Mouse (Mus musculus) liver, embryonic 11.5 days (tissue): Measurements from ENCODE around the gene Krt31. TPM values are rescaled to one million over a fixed set of nuclear protein-coding genes. Genes with fewer than 3 reads are reported as not detected.

Experiments used
- ATAC-seq: fragments of 200-750 bp; cut with Nextera tagmentation; replicated peaks from 2 replicates; pipeline ENCODE4 v1.8.0; 2017; ENCODE audit warnings: moderate number of reproducible peaks, mild to moderate bottlenecking, moderate TSS enrichment, moderate library complexity; ENCODE audit not compliant: low FRiP score
- DNase-seq: peaks from one replicate; pipeline ENCODE4 v3.0.0-alpha.2; 2017; ENCODE audit warnings: low spot score
- H3K27ac ChIP-seq: fragments of 300-500 bp; sonication (generic); 2 replicates; pipeline ENCODE4 v1.5.1; 2014; ENCODE audit warnings: mild to moderate bottlenecking, low read depth, low read length, control low read depth
- H3K27me3 ChIP-seq: fragments of 300-500 bp; sonication (generic); replicated peaks from 2 replicates; pipeline ENCODE4 v1.6.1; 2014; ENCODE audit warnings: low read length, mixed read lengths; ENCODE audit not compliant: control insufficient read depth, insufficient read depth
- H3K36me3 ChIP-seq: fragments of 300-500 bp; sonication (generic); 2 replicates; pipeline ENCODE4 v1.6.1; 2014; ENCODE audit warnings: mild to moderate bottlenecking, low read length, moderate library complexity, mixed read lengths; ENCODE audit not compliant: control insufficient read depth, insufficient read depth
- H3K4me1 ChIP-seq: fragments of 300-500 bp; sonication (generic); replicated peaks from 2 replicates; pipeline ENCODE4 v1.6.1; 2014; ENCODE audit warnings: low read length, mixed read lengths; ENCODE audit not compliant: control insufficient read depth, insufficient read depth
- H3K4me2 ChIP-seq: fragments of 300-500 bp; sonication (generic); 2 replicates; pipeline ENCODE4 v1.6.1; 2014; ENCODE audit warnings: mild to moderate bottlenecking, control low read depth, moderate library complexity
- H3K4me3 ChIP-seq: fragments of 300-500 bp; sonication (generic); 2 replicates; pipeline ENCODE4 v1.5.1; 2014; ENCODE audit warnings: low read depth, low read length, control low read depth
- H3K9ac ChIP-seq: fragments of 300-500 bp; sonication (generic); 2 replicates; pipeline ENCODE4 v1.6.1; 2014; ENCODE audit warnings: low read depth, low read length, control low read depth
- H3K9me3 ChIP-seq: fragments of 300-500 bp; sonication (generic); 2 replicates; pipeline ENCODE4 v1.6.1; 2016; ENCODE audit warnings: low read length, inconsistent platforms, mixed read lengths; ENCODE audit not compliant: control insufficient read depth
- WGBS: fragments of 180-500 bp; shearing (Covaris S2); extraction: QIAGEN DNeasy Blood & Tissue Kit; methylation state at CpG from one replicate; pipeline ENCODE4 v1.1.7; 2014; 5-methylcytosine and 5-hydroxymethylcytosine counted together
- polyA plus RNA-seq: library from polyadenylated mRNA; unstranded; fragments of >200 nt; fragmentation: Nextera tagmentation; extraction: Ambion mirVana; gene quantifications from 2 replicates; pipeline ENCODE4 v1.2.1, GENCODE M21; 2014

Gene Krt31
- polyA plus RNA-seq = not detected in 2 replicates

DNA sequence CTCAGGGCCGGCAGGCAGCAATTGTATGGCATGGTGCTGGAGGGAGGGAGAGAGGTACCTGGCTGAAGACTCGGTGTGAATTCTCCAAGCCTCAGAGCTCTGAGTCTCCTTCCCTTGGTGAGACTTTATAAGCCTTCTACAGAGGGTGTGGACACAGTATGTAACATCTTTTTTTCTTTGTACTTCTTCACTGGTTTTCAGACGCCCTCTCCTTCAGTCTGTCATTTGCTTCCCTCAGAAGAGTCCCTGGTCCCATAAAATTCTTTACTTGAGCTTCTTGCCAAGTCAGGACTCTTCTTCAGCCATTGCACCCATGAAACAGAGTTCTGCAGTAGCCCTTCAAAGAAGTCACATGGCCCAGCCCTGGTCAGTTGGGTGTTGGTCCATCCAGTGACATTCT is at the start of gene Krt31:
Krt31 (minus strand) TSS at position 101 of the 400 bp plus-strand sequence.
- H3K4me3 ChIP-seq = no peak within 1 kb of the TSS

DNA sequence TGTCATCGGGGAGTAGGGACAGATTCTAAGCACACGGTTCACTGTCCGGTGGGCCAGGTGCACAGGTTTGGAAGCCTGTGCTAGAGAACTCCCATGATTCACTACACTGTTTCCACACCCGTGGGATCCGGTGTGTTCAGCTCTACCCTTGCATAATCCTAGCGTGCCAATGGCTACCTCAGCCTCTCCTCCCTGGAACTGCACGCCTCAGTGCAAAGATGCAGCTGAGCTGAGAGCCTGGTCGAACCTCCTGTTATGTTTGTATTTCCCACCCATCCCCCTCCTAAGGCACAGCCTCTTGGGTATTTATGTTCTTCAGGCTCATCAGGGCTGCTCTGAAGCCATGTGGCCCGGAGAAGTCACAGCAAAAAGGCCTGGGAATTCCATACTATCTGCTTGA is 47.5 kb upstream of the Krt31 start:
- 73% methylated on average over 9 of the region's 9 CpGs for WGBS
- ATAC-seq (no peak), DNase-seq (no peak)
- Histone ChIP-seq H3K4me1 (no peaks in the 10 kb centered on the region), H3K27me3 (no peaks in the 10 kb centered on the region), H3K9ac (no peak overlapping the region), H3K27ac (no peak overlapping the region), H3K4me2 (no peak overlapping the region), H3K4me3 (no peak overlapping the region), H3K9me3 (no peaks in the 10 kb centered on the region), H3K36me3 (no peaks in the 10 kb centered on the region)

More for the DNA sequence above, at the start of gene Krt31:
- Histone ChIP-seq H3K9ac (no peak within 1 kb of the TSS), H3K4me1 (no peaks in the 10 kb centered on the region), H3K4me2 (no peak within 1 kb of the TSS), H3K27me3 (no peaks in the 10 kb centered on the region), H3K36me3 (no peaks in the 10 kb centered on the region), H3K9me3 (no peaks in the 10 kb centered on the region), H3K27ac (no peak within 1 kb of the TSS)
- ATAC-seq (no peak), DNase-seq (no peak)
- 83% methylated on average over 3 of the region's 3 CpGs for WGBS

DNA sequence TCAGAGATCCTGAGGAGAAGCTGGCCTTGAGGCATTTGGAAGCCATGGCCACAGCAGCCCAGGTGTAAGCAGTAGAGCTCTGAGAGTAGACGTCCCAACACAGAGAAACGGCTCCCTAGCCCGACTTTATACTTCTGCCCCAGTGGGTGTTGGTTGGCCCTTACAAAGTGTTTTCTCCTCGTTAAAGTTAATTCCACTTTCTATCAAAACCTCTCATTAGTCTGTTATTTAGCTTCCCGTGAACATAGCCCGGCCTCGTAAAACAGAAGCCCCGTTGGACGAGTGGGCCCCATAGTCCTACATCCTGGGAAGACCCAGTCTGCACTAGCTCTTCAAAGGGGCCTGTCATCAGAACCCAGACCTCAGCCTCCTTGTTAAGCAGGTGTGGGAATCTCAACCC is 45.8 kb upstream of the Krt31 start, which contains the start of gene Krt35:
Krt35 (minus strand) TSS at position 101 of the 400 bp plus-strand sequence.
- Histone ChIP-seq H3K9ac (no peak within 1 kb of the TSS), H3K9me3 (no peaks in the 10 kb centered on the region), H3K4me3 (no peak within 1 kb of the TSS), H3K27me3 (no peaks in the 10 kb centered on the region), H3K27ac (no peak within 1 kb of the TSS), H3K4me2 (no peak within 1 kb of the TSS), H3K36me3 (no peaks in the 10 kb centered on the region), H3K4me1 (no peaks in the 10 kb centered on the region)
- WGBS = 83% methylated on average over 9 of the region's 9 CpGs
- ATAC-seq = no peak
- DNase-seq = no peak

DNA sequence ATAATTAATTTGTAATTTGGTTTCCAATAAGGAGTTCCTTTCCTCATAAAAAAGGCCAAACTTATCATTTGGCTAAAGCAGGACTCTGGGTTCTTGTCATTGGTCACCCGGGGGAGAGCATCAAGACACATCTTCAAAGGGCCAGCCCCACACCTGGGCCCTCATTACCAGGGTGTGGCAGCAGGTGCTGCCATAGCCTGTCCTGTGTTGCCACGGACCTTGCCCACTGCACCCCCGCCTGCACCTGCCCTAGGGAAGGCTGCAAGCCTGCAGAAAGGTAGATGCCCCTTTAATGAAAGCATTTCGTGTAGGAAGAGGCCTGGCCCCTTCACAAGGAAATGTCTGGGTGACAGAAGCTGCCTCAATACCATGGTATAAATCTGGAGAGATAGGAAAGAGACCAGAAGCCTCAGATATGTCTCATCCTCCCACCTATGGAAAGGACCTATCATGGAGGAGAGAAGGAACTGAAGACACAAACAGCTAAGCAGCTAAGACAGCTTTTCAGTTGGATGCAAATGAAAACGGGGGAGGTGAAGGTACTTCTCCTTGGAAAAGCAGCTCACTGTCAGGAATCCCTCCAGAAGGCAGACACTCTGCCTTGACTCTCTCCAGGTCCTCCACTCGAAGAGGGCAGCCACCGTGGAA is 38.2 kb upstream of the Krt31 start:
- no peaks in the 10 kb centered on the region for H3K27me3 ChIP-seq
- WGBS = 66% methylated on average over 7 of the region's 7 CpGs
- H3K9me3 ChIP-seq = no peaks in the 10 kb centered on the region
- no peak overlapping the region for H3K4me3 ChIP-seq
- DNase-seq (no peak), ATAC-seq (no peak)
- no peak overlapping the region for H3K9ac ChIP-seq
- H3K27ac ChIP-seq = no peak overlapping the region
- no peaks in the 10 kb centered on the region for H3K36me3 ChIP-seq
- no peak overlapping the region for H3K4me2 ChIP-seq
- H3K4me1 ChIP-seq = no peaks in the 10 kb centered on the region

DNA sequence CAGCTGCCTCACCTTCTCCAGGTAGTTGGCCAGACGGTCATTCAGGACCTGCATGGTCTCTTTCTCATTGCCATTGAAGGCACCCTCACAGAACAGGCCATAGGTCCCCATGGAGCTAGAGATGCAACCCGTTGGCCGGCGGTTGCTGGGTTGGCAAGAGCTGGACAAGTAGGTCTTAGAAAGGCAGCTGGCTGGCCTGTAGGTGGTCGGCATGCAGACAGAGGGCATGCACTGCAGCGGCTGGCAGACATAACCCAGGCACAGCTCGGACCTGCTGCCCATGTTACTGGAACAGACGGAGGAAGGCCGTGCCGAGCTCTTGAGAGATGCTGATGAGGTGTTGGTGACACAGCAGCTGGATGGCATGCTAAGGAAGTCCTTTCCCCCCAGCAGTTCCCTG is 37.5 kb upstream of the Krt31 start, which contains the start of gene Krt32:
Krt32 (minus strand) TSS at position 366 of the 400 bp plus-strand sequence.
- no peak within 1 kb of the TSS for H3K4me2 ChIP-seq
- H3K27me3 ChIP-seq = no peaks in the 10 kb centered on the region
- DNase-seq = no peak
- WGBS = 88% methylated on average over 10 of the region's 10 CpGs
- no peak for ATAC-seq
- no peaks in the 10 kb centered on the region for H3K9me3 ChIP-seq
- no peak within 1 kb of the TSS for H3K27ac ChIP-seq
- no peak within 1 kb of the TSS for H3K9ac ChIP-seq
- H3K36me3 ChIP-seq = no peaks in the 10 kb centered on the region
- H3K4me3 ChIP-seq = no peak within 1 kb of the TSS
- H3K4me1 ChIP-seq = no peaks in the 10 kb centered on the region

DNA sequence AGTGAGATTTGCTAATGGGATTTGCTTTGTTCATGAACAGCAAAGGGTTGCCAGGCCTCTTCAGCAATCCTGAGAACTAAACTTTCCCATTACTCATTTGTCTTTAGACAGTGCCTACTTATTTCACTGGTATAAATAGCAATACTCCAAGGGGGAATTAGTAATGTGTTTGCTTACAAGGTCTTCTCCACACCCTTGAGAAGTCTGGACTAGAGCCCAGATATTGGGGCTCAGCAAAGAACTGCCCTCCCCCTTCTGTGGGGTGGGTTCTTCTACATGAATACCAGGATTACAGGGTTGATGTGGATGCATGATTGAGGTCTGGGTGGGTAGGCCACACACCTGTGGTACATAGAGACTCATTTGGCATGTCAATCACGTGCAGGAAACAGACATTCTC is 23.5 kb upstream of the Krt31 start:
- no peak overlapping the region for H3K9ac ChIP-seq
- no peaks in the 10 kb centered on the region for H3K36me3 ChIP-seq
- DNase-seq (no peak), ATAC-seq (no peak)
- H3K27ac ChIP-seq = no peak overlapping the region
- H3K27me3 ChIP-seq = no peaks in the 10 kb centered on the region
- WGBS = 47% methylated on average over 1 of the region's 1 CpGs
- H3K4me1 ChIP-seq = no peaks in the 10 kb centered on the region
- no peak overlapping the region for H3K4me3 ChIP-seq
- H3K9me3 ChIP-seq = no peaks in the 10 kb centered on the region
- H3K4me2 ChIP-seq = no peak overlapping the region

DNA sequence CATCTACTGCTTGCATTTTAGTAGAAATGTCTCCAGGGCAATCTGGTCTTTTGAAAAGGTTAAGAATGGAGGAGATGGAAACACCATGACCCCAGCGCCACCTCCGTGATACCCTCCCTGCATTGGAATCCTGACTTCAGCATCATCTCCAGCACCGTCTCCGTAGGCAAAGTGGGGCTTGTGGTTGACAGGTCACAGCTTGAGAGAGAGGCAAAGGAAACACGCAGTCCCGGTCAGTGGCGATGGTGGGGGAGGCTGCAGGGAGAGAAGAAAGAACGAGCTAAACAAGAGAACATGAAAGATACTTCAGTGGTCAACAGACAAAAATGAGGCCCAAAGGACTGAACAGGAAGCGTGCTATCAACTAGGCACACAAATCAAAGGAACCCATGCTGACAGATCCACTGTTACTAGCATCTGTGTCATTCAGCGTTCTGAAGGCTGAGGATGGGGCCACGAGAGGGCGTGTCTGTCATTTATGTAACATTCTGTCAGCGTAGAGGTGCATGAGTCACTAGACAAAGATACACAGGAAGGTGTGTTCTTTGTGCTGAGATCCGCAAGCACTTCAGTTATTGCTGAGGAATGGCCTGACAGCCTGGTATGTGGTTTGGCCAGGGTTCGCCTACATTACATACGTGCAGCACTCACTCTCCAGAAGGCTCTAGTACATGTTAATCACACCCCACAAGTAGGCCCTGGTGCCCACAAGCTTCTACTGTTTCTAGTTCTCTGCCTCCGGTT is 17.1 kb upstream of the Krt31 start:
- Histone ChIP-seq H3K27me3 (no peaks in the 10 kb centered on the region), H3K9ac (no peak overlapping the region), H3K27ac (no peak overlapping the region), H3K9me3 (no peaks in the 10 kb centered on the region), H3K4me1 (no peaks in the 10 kb centered on the region), H3K4me2 (no peak overlapping the region), H3K4me3 (no peak overlapping the region), H3K36me3 (no peaks in the 10 kb centered on the region)
- 79% methylated on average over 17 of the region's 17 CpGs for WGBS
- DNase-seq (no peak), ATAC-seq (no peak)

DNA sequence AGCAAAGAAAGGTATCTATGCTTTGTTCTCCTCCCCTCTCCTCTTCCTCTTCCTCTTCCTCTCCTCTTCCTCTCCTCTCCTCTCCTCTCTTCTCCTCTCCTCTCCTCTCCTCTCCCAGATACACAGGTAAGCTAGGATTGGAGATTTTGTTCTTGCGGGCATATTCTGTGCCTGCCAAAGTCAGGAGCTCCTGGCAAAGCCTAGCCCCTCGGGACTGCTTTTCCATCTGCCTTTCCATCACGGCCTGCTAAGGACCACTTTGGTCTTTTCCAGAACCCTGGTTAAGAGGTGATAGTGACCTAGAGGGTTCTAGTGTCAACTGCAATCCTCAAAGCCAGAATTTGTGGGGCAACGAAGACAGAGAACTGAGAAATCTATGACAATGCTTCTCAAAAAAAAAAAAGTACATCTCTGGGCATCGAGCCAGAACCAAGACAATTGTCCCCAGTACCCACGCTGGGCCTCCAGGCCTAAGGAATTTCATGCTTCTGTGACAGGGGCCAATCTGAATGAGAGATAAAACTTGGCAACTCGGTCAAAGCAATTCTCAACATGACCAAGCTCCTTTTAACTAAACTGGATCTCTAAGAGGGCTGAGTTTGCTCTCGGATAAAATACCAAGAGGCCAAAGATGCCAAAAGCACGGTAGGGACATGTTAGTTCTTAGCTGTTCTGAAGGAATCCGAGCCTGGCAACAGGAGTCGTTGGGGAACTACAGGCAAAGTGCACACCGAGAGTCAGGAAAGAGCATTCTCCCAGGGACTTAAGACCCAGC is 16.1 kb upstream of the Krt31 start:
- no peaks in the 10 kb centered on the region for H3K36me3 ChIP-seq
- no peak overlapping the region for H3K4me3 ChIP-seq
- H3K9ac ChIP-seq = no peak overlapping the region
- H3K4me2 ChIP-seq = no peak overlapping the region
- H3K27ac ChIP-seq = no peak overlapping the region
- WGBS = 78% methylated on average over 12 of the region's 12 CpGs
- H3K27me3 ChIP-seq = no peaks in the 10 kb centered on the region
- H3K9me3 ChIP-seq = no peaks in the 10 kb centered on the region
- ATAC-seq (no peak), DNase-seq (no peak)
- H3K4me1 ChIP-seq = no peaks in the 10 kb centered on the region
